Mouse (Mus musculus) brain, embryonic 14.5 days (tissue): ENCODE measurements around the gene Melk. TPM values are rescaled to one million over a fixed set of nuclear protein-coding genes. Genes with fewer than 3 reads are reported as not detected.

Experiments
- DNase-seq: peaks from one replicate; pipeline ENCODE4 v3.0.0-alpha.2; 2011; ENCODE audit warnings: low read depth
- CTCF ChIP-seq: fragments of 200-500 bp; IDR thresholded peaks from 2 replicates; pipeline ENCODE4 v1.5.1; 2012; ENCODE audit warnings: inconsistent platforms, mild to moderate bottlenecking, moderate library complexity, borderline replicate concordance; ENCODE audit not compliant: insufficient read depth, insufficient read length; ENCODE audit errors: extremely low read depth
- POLR2A ChIP-seq: fragments of 200-500 bp; IDR thresholded peaks from 2 replicates; pipeline ENCODE4 v1.6.1; 2012; ENCODE audit warnings: mild to moderate bottlenecking, inconsistent platforms, borderline replicate concordance; ENCODE audit not compliant: poor library complexity, insufficient read depth, insufficient read length, severe bottlenecking; ENCODE audit errors: extremely low read depth
- polyA plus RNA-seq: library from polyadenylated mRNA; depleted of rRNA; stranded (reverse); fragments of >200 nt; gene quantifications from 2 replicates; pipeline ENCODE4 v1.2.3, GENCODE M21; 2012; rRNA removed

Gene Melk
- polyA plus RNA-seq = 9.4 and 13.2 TPM in 2 replicates

DNA sequence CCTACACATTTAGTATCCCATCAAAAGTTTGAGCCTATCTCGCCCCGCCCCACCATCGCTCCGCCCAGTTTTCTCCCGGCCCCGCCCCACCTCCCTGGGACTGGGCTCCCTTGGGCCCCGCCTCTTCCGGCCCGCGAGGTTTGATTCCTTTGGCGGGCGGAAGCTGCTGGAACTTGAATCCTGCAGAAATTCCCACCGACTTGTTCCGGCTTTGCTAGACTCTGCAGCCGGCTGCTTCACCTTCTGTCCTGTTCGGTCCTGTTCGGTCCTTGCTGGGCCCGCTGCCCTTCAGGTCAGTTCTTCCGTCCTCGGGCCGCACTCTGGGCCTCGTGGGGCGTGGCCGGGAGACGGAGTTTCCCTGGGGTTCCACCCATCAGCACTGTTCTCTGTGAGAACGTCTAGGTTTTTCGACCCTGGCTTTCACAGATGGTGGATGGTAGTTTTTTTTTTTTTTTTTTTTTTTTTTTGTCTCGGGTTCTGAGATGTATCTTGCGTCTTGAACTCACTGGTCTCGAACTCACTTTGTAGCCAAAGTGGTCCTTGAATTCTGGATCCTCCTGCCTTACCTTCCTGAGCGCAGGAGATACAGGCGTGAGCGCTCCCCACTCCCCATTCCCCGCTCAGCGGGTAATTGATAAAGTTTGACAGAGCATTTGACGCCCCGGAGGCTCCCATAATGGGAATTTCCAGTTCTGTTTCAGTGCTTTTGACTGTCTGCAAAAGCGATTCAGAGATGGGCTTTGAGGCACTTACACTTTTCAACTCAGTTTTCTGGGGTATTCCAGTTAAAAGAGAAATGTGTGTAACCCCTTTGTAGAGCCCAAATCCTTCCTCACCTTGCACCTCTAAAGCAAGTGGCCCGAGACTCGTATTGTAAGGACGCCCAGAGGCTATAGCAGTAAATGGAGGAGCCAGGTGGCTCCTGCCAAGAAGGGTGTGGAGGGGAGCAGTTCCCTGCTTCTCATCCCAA is at the start of gene Melk:
Gene Melk (plus strand): TSS at position 96 of the 970 bp plus-strand sequence.
- TF ChIP-seq POLR2A (no peak), CTCF (no peak)
- peak; percentile 90 for DNase-seq

DNA sequence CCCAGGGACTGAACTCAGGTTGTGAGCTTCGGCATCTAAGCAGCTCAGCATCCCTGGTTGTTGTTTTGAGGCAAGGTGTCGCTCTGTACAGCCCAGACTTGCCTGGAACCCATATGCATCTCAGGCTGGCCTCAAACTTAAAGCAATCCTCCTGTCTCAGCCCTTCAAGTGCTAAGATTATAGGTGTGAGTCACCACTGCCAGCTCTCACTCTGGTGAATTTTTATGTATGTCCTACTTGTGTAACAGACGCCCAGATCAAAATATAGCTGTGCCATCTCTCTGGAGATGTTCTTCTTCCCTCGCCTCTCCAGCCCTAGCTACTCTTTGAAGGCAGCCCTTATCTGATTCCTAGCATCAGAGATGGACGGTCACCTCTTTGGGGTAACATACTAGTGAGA is 49.2 kb upstream of the Melk start:
- TF ChIP-seq POLR2A = no peak
- TF ChIP-seq CTCF = no peak
- no peak for DNase-seq

DNA sequence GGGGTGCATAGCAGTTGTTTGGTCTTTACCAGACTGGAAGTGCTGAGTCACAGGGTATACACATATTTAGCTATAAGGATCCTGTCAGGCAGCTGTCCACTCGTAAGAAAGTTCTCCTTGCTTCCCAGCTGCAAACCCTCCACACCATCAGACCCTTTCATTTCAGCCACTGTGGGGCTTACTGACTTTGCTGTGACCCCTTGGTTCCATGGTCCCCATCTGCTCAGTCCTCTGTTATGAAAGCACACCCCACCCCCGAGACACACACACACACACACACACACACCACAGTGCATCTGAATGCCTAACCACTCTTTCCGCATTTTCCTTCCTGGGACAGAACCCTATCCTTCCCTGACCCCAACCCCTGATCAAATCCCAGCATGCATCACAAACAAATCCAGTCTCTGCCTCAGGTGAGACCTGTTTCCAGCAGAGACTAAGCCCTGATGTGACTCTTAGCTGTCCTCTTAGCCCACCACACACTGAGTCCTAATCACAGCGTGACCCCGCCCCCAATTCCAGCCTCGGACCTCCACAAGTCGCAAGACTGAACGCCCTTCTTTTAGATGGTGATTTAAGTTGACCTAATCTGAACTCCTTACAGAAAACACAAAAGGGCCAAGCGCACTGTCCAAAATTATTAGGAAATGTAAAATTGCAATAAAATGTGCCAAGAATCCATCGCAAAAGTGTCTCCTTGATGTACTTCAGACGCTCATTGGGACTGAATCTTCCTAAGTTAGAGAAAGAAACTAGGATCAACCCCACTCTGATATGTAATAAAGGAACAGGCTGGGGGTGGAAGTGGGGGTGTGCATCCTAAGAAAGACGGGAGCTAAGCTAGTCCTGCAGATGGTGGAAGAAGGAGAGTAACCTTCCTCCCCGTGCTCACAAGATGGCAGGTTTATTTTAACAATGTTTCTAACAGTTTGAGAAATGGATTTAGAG is 48.4 kb upstream of the Melk start:
- no peak for TF ChIP-seq POLR2A
- TF ChIP-seq CTCF = no peak

DNA sequence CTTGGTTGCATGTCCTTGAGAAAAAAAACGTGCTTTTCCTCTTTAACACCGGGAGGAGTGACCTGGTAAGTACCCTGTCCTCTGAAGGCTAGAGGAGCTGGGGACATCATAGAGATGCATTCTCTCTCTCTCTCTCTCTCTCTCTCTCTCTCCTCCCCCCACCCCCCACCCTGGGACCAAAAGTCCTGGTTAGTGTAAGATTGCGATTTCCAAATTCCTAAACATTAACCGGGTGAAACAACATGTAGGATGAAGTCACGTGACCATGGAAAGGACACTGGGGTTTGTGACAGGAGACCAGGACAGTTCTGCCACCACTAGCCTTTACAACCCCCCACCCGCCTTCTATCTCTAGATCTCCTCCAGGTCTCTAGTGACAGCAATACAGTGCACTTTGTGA is 47.5 kb upstream of the Melk start:
- no peak for DNase-seq
- no peak for TF ChIP-seq POLR2A
- TF ChIP-seq CTCF = no peak

More for the DNA sequence above, 48.4 kb upstream of the Melk start:
- no peak for DNase-seq

DNA sequence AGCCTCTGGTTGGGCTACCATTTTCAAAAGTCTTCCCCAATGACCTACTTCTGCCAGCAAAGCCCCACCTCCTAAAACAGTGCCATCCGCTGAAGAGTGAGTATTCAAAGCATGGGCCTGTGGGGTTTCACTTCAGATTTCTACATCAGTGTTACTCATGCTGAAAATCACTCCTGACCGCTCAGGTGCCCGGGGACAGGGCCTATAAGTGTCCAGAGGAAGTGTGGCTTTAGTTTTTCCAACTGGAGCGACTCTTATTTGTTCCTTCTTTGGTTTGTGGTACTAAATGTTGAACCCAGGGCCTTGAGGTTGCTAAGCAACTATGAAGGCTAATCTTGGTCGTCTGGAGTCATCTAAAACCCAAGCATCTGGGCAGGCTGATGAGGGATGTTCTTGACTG is 46.1 kb upstream of the Melk start:
- TF ChIP-seq CTCF = no peak

DNA sequence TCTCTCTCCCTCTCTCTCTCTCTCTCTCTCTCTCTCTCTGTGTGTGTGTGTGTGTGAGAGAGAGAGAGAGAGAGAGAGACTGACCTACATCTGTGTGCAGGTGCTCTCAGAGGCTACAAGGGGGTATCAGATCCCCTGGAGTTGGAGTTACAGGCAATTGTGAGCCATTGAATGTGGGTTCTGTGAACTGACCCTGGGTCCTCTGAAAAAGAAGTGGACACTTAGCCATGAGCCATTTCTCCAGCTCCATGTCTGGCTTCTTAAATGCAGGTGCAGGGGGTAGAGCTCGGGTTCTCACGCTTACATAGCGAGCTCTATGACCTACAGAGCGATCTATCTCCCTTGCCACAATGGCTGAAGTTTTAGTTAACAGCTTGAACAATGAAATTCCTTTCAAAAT is 41.5 kb upstream of the Melk start:
- no peak for TF ChIP-seq CTCF
- TF ChIP-seq POLR2A = no peak
- no peak for DNase-seq

More for the DNA sequence above, 46.1 kb upstream of the Melk start:
- no peak for DNase-seq

DNA sequence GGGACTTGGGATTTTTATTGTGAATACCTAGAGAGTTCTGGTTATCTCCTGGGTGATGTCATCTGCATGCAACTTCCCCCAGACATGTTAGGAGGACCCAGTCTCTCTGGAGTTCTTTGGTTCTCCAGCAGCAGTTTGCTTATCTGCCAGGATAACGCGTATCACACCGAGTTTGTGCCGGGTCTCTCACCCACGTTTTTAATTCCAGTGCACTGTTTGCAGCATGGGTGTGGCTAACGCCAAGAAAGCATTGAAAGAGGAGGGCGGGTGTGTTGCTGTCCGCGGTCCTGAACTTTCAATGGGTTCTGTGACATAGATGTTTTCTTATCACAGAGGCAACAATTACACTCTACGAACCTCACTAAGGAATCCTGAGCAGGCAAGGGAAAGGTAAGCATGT is 40.4 kb upstream of the Melk start:
- peak; percentile 46 for DNase-seq
- no peak for TF ChIP-seq CTCF
- TF ChIP-seq POLR2A = no peak

DNA sequence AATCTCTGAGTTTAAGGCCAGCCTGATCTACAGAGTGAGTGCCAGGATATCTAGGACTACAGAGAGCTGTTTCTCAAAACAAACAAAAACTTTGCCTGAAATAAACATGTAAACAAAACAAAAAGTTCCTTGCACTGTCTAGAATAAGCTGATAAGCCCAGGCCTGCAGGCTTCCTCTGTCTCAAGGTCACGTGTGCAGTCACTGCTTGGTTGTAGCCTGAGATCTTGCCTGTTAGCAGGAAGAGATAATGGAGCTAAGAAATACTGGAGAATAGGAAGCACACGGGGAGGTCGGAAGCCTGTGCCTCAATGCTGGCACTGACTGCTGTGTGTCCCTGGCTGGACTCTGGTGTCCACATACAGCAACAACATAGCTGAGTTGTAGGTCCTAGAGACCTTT is 35.2 kb upstream of the Melk start:
- no peak for DNase-seq
- TF ChIP-seq POLR2A = no peak
- no peak for TF ChIP-seq CTCF

DNA sequence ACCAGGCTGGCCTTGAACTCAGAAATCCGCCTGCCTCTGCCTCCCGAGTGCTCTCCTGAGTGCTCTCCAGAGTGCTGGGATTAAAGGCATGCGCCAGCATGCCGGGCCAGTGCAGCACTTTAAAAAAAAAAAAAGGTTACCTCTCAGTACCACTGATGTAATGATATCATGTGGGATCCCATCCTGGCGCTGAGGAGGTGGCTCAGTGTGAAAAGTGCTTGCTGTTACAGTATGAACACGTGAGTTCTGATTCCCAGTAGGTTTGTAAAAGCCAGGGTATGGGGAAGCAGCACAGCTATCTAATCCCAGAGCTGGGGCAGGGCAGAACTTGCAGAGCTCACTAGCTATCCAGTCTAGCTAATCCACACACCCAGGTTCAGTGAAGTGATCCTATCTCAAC is 33.2 kb upstream of the Melk start:
- DNase-seq = no peak
- TF ChIP-seq POLR2A = no peak
- no peak for TF ChIP-seq CTCF

DNA sequence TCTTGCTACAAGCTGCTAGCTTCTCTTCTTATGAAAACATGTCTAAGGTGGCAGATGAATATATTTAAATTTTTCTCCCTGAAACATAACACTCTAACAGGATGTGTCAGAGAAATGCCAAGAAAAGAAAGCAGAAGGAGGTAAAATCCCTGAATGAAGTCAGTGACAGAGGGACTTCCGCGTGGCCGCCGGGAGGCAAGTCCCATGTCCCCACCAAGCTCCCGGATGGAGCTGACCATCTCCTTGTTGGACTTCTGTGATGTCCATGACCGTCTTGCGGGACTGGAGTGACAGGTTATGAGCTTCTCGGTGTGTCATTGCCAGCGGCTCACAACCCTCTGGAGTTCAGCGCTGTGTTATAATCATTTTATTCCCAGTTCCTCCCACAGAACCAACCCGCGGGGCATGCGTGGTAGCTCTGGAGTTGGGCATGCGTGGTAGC is 31.3 kb upstream of the Melk start:
- TF ChIP-seq CTCF (no peak), POLR2A (no peak)
- DNase-seq = no peak

DNA sequence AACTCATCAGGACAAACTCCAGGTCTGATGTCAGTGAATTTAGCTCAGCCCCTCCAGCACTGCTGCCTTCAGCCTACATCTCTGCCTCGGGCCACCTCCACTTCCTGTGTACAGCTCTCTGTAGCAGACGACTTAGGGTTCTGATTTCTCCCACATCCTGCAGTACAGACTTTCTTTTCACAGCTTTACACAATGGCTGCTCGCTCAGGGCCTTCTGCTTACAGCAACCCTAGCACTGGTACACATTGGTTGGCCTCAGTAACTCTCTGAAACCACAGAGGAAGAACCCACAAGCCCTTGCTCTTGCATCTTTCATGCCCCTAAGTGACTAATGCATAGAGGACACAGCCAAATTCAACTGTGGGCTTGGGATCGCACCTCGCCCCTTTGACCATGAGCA is 29.5 kb upstream of the Melk start:
- TF ChIP-seq POLR2A = no peak
- TF ChIP-seq CTCF = no peak
- no peak for DNase-seq

DNA sequence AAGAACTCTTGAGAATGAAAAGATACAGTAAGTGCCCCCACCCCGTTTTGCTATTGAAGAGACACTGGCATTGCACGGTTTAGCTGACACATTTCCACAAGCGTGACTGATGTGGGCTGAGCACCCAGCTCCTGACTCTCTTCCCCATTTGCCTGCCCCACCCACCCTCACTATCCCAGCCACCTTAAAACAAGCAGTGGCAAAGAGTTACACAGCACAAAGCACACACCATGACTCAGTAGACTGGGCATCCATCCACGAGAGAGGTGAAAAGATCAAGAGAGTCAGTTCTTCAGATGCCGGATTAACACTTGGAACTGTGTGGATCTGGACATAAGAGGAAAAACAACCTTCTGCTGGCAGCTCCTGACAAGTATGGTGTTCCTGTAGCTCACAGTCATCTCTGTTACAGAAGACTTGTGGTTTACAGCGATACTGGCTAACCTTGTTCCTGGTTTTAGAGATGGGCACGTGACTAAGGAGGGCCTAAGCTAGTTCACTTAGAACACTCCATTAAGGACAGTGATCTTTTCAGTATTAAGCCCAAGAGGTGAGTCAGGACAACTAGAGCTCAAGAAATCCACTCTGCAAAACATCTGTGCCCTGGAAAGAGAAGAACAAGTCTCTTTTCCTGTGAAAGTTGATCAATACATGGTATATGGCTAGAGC is 18.9 kb upstream of the Melk start:
- no peak for TF ChIP-seq POLR2A
- TF ChIP-seq CTCF = no peak
- no peak for DNase-seq
